Mouse (Mus musculus) cerebellum, postnatal 10 days (tissue): ENCODE data around the gene Zfp740.

Experiments
- DNase-seq, 2 experiments: peaks; one replicate each; pipeline ENCODE4 v3.0.0; 2021; ENCODE audit warnings: mixed read lengths in 2 of 2

Gene Zfp740

DNA sequence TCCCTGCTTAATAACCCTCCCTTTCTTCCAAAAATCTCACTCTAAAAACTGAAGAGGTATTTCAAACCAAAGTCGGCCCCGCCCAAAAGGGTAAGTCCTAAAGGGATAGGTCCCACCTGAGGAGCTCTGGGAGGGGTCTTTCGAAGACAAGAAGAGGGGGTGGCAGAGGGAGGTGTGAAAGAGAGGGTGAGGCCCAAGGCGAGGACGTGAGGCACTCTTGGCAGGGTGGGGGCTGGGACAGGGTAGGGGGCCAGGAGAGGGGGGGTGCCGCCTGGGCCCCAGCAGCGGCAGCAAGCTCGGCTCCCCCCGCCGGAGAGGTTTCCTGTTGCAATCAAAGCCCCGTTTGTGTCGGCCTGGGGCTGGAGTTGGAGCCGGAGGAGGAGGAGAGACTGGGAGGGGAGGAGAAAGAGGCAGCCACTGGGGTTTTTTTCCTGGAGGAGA lies 46.2 kb downstream of the Zfp740 start:
- DNase-seq = no peak

- no peak for DNase-seq
Observed at GRCm38 (mm10) chr15:102249967-102250366, 46.9 kb downstream of the Zfp740 start.

- DNase-seq = no peak
Observed at GRCm38 (mm10) chr15:102250521-102250920, 47.5 kb downstream of the Zfp740 start.

- DNase-seq = peak in 1 of 2 experiments; percentile 2
Observed at GRCm38 (mm10) chr15:102255547-102256255, 52.7 kb downstream of the Zfp740 start.

DNA sequence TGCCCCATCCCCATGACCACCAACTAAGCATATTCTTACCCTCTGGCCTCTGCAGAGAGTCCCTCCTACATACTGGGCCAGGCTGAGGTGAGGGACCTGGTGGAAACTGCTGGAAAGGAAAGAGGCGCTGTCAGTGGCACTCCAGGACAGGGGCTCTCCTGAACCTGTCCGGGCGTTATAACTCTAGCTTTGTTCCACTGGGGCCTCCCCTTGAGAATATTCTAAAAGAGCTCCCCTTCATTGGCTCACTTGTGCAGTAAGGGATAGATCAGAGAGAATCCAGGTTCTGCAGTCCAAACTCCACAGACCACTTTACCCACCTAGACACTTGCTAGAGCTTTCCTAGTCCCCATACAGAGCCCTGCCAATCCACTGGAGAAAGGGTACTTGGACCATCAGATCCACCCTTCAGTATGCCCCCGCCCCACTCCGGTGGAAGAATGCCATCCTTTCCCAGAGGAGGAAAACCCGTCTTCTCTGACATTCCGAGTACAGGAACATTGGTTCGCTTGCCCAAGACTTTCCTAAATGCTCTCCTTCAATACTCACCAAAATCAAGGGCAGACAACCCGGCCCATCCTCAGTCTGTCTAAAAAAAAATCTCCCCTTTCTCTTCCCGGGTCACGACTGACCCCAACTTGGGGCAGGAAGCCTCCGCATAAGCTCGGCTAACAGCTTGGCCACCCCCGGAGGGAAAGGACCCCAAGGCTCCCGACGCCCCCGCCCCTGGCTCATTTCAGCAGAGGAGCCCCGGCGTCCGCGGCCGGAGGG lies 53.6 kb downstream of the Zfp740 start:
- no peak for DNase-seq

DNA sequence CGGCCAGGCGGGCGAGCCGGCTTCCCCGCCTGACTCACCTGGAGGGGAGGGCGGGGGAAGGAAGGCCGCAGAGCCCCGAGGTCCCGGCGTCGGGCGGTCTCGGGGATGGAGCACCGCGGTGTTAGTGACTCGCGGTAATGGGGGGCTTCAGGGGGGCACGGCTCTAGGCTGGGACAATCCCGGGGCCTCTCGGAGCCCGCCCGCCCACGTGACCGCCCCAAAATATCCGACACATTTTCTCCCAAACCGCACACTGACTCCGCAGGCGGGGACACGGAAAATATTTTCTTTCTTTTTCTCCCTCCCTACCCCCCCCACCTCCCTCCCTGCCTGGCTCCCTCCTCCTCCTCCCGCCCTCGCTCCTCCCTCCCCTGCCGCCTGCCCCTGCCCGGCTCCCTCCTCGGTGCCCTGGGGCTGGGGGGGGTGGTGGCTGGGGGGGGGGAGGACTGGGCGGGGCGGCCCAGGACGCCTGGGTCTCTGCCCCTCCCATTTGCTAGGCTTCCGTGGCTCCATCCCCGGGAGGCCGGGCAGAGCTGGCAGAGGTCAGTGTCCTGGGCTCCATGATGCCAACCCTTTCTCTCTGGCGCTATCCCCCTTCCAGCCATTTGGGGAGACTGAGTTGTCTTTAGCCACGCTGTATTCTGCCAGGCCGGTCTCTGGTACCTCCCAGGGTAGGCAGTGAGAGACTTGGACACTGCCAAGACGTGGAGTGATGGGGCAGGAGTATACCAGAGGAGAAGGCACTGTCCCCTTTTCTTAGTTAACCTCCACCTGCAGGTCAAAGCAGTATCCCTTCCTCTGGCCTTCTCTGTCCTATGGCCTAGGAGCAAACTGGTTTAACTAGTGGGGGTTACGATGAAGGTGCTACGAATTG lies 54.4 kb downstream of the Zfp740 start, which contains the start of gene Rarg:
Gene Rarg (minus strand): TSS at position 316 of the 874 bp plus-strand sequence.
- peak; percentile 61 to 63 for DNase-seq

GRCm38 (mm10) chr15:102258076-102258470 lies 55.0 kb downstream of the Zfp740 start:
- DNase-seq = no peak

- no peak for DNase-seq
Observed at GRCm38 (mm10) chr15:102258581-102259253, 55.7 kb downstream of the Zfp740 start.

- DNase-seq = no peak
Observed at GRCm38 (mm10) chr15:102262582-102262981, 59.5 kb downstream of the Zfp740 start.

- no peak for DNase-seq
Observed at GRCm38 (mm10) chr15:102263037-102263436, 60.0 kb downstream of the Zfp740 start.
